Mouse (Mus musculus): ENCODE data around the gene Maml1.
A peak's percentile ranks its signal among the peaks of the same experiment; 100 is the strongest.

The Maml1 gene

DNA sequence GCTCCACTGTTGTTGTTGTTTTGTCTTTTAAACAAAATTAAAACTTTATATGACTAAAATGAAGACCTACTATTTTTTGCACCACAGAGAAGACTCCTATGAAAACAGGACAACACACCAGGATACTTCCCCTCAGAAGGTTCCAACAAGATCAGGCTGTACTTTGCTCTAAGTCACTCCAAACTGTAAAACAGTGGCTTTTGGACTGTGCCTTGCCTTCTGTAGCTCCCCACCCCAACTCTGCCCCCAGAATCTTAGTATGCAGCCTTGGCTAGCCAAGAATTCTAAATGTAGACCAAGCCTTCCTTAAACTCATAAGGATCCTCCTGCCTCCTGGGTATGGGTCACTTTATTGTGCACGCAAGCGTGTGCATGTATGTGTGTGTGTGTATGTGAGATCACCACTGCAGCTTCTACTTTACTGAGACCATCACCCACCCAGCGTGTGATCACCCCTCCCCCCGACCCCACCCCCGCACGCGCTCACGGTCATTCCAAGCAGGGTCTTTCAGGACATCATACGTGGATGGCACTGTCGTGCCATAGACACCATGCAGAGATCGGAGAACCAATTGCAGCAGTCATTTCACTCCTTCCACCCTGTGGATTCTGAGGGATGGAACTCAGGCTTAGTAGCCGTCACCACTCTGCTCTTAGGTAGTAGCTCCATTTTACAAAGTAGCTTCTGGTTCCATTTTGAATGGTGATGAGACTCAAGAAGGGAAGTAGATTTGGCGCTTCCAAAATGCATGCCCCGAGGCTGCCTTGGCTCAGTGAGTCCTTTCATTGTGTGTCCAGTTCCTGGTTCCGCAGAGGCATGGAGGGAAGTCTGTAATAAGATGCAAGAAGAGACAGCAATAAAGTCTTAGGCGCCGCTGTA is 68.1 kb downstream of the Maml1 start:
- DNase-seq (ENCODE audit: low read depth, low spot score) = no peak

DNA sequence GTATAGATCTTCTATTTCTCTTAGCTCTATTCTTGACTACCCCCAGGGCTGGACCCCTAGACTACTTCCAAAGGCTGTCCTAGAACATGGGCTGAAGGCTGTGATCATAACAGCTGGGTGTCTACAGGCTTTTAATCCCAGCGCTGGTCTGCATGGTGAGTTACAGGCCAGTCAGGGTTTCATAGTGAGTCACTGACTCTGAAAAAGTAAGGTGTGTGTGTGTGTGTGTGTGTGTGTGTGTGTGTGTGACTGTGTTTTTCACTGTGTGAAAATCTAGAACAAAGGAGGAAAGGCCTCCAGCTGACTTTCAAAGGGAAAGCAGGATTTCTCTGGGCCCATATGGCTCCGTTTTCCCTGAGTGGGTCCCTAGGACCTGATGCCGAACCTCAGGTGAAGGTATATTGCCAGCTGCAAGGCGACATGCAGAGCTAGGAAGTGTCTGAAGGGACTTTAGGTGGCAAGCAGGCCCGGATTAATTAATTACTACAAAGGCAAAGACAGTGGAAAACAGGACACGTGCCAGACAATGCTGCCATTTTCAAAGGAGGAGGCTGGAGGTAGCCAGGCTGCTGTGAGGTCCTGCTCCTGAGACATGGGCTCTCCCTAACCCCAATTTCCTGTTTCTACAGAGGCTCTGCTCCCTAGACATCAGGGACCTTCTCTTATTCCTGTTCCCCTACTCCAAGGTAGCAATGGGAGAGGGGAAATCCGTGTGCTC is 69.4 kb downstream of the Maml1 start:
- DNase-seq (ENCODE audit: low read depth, low spot score) = peak; percentile 32

DNA sequence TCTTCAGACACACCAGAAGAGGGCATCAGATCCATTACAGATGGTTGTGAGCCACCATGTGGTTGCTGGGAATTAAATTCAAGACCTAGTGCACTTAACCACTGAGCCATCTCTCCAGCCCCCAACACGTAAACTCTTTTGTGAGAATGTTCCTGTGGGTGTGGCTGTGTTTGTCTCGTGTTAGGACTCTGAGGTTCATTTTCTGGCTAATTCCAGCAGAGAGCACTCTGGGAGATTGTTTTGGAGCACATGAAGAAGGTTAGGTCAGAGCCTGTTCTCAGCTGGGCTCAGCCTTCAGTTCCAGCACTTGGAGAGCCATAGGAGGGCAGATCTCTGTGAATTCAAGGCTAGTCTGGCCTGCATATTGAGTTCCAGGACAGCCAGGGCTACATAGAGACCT is 72.3 kb downstream of the Maml1 start:
- DNase-seq (ENCODE audit: low read depth, low spot score) = no peak

DNA sequence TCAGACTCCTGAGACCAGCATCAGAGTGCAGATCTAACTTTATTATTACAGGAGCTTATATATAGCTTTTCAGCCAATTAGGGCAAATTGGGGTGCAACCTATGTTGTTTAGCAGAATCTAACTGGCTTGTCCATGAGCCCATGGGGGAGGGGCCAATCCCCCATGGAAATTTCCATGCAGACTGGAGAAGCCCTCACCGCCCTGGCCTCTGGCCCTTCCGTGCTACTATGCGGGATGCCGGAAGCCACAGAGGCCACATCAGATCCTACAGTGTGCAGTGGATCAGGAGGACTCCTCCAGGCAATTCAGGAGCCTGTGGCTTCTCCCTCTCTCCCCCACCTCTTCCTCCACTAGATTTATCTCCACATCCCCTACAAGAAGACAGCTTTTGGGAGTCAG is 74.3 kb downstream of the Maml1 start:
- DNase-seq (ENCODE audit: low read depth, low spot score) = no peak

DNA sequence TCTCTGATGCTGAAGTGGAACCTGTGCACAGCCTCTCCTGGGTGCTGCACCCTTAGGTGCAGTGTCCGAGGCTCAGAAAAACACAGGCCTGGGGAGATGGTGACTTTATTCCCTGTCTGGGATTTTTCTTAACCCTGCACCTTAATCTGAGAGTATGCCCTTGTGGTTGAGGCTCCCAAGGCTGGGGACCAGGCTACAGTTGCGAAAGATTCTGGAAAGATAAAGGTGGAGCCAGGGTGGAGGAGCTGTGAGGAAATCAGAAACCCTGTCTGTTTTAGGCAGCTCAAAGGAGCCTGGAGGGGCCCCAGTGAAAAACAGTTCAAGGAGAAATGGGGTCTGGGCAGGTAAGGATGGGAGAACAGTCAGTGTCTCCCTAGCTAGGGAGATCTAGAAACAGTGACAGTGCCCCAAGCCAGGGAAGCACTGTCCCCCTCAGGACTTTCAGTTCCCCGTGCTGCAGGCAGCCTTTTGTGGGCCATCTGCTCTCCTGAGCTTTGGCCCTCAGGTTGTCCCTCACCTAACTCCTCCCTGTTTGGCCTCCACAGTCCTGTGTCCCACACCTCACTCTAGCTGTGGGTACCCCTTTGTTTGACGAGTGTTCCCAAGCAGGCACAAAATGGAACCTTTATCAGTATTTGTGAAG is 75.3 kb downstream of the Maml1 start:
- DNase-seq (ENCODE audit: low read depth, low spot score) = no peak

DNA sequence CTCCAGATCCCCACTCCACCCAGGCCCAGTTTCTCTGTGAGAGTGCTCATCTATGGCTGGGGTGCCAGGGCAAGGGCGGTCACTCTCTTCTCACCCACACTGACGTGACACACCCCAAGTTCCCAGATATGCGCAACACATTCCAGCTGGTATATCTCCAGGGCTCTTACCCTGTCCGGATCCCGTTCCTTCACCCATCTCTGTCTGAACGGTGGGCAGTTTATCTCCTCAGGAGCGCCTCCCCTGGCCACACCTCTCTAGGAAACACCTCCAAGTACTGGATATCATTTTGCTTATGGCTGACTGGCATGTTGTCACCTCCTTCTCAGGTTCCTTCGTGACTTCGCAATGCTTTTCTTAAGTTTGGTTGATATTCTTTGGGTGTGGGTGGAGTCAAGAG is 76.5 kb downstream of the Maml1 start:
- DNase-seq (ENCODE audit: low read depth, low spot score) = no peak

DNA sequence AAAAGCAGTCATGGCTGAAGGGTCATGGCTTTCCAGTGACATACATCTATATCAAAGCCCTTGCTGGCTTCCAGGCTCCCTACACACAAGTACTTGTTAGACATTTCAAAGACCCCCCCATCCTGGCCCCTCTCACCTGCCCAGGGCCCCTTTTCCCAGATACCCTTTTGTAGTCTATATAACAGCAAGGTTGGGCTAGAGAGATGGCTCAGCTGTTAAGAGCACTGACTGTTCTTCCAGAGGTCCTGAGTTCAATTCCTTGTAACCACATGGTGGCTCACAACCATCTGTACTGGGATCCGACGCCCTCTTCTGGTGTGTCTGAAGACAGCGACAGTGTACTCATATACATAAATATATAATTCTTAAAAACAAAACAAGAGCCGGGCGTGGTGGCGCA is 77.5 kb downstream of the Maml1 start:
- no peak for DNase-seq (ENCODE audit: low read depth, low spot score)

DNA sequence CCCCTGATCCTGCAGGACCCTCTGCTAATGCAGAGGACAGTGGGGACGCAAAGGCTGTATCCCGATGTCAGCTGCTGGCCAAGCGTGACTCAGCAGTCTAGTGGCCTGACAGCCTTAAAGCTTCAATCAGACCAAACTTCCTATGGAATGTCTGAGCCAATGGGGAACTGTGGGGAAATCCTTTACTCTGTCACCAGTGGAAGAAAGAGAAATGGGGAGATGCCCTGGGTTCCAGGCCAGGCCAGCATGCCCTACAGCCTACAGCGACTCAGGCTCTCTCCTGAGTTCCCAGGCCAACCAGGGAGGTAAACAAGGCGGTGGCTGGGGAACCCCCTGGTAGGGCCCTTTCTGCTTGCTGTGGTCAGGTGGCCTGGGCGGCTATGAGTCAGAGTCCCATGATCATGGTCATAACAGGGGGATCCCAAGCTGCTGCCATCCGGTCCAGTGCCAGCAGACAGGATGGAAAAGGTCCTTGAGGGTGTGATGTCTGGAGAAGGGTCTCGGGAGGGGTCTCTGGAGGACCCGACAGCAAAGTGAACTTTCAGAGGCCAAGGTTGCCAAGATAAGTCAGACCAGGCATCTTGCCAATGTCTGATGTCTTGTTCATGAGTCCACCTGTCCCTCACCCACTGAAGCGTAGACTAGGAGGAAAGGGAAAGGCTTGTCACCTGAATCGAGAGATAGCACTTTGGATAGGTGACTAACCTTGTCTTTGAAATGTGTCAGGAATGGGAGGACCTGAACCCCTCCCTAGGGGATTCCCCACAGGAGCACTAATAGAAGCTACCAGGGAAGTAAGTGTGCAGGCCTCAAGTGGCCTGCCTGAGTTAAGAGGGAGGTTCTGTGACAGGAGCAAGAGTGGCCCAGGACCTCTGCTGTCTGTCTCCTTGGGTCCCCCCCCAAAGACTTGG is 79.0 kb downstream of the Maml1 start:
- DNase-seq (ENCODE audit: low read depth, low spot score) = peak; percentile 96

DNA sequence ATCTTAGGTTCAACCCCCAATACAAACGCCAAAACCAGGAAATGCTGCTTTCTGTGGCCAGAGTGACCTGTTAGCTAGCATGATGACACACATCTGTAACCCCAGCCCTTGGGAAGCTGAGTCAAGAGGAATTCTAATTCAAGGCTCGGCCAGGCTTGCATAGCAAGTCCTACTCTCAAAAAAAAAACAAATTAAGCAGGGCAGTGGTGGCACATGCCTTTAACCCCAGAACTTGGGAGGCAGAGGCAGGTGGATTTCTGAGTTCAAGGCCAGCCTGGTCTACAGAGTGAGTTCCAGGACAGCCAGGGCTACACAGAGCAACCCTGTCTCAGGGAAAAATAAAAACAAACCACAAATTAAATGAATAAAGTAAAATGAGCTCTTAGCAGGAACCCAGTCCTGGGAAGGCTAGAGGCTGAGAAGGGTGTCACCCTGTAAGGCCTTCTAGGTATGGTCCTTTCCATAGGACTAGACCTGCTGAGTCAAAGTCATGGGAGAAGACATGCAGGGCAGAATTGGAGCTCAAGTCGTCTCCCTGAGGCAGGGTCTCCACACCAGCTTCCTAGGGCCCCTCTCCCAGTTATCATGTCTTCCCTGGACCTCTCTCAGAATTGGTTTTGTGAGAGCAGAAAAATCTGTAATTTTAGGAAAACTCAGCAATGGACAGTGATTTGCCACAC is 79.9 kb downstream of the Maml1 start:
- peak; percentile 95 for DNase-seq (ENCODE audit: low read depth, low spot score)

DNA sequence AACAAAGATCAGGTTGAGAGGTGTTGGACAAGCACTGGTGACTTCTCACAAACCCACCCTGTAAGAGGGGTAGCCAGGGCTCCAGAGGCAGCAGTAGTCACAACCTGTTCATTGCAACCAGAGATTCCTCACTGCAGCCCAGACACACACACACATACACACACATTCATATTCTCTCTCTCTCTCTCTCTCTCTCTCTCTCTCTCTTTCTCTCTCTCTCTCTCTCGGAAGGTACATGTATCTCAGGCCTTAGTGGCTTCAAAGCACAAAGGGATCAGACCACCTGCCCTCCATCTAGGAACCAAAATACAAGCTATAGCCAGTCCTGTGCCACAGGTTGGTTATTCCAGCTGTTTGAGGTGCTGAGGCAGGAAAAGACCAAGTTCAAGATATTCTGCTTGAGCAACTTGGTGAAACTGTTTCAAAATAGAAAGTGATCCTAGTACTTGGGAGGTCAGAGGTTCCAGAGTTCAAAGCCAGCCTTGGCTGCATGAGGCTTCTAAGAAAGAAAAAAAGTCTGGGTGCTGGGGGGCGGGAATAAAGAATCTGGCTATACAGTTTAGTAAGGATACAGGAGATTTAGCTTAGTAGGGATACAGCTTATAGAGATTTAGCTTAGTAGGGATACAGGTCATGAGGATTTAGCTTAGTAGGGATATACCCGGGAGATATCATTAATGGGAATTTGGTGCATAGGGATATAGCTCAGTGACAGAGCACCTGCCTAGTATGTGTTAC is 80.6 kb downstream of the Maml1 start:
- no peak for DNase-seq (ENCODE audit: low read depth, low spot score)

DNA sequence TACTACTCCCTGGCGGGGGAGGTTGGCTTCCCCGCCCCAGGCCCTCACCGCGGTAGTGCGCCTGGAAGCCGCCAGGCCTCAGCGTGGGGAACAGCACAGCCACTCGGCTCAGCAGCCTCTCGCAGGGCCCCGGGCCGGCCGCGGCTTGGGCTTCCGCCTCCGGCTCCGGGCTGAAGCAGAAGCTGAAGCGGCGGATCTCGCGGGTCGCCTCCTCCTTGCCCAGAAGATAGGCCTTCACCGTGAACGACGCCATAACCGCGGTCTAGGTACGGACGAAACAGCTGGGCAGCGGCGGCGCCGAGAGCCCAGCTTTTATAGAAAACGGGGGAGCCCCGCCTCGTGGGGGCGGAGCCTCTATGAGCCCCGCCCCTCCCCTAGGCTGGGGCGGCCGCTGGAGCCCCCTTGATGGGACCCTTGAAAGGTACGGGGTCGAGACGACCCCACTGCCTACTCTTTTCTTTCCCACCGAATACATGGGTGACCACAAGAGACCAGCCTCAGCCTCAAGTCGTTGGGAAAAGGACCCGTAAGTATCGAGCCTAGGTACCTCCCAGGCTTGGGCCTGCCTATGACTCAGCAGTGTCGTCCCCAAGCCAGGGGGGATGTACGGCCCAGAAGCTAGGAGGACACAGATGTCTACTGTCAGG is 81.5 kb downstream of the Maml1 start, which contains the start of the genes Sqstm1 and Mgat4b:
TSS of gene Sqstm1 (minus strand) at position 323 of the 647 bp plus-strand sequence.
TSS of gene Mgat4b (plus strand) at position 386 of the 647 bp plus-strand sequence.
- peak; percentile 75 for DNase-seq (ENCODE audit: low read depth, low spot score)

DNA sequence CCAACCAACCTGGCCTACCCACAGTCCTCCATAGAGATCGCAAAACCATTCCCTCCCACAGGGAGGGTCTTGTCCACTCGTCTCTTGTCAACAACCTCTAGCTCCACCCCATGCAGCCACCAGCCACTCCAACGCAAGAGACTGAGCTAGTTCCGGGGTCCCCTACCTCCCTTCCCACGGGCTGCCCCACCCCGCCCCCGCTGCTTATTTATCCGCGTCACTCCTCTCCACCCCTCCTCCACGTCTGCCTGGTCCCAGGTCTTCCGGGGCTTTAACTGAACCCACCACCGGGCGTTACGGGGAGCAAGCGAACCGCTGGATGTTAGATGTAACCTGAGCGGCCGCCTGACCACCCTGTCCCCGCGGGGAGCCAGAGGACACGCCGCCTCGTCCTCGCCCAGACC is 82.0 kb downstream of the Maml1 start:
- DNase-seq (ENCODE audit: low read depth, low spot score) = peak; percentile 96

DNA sequence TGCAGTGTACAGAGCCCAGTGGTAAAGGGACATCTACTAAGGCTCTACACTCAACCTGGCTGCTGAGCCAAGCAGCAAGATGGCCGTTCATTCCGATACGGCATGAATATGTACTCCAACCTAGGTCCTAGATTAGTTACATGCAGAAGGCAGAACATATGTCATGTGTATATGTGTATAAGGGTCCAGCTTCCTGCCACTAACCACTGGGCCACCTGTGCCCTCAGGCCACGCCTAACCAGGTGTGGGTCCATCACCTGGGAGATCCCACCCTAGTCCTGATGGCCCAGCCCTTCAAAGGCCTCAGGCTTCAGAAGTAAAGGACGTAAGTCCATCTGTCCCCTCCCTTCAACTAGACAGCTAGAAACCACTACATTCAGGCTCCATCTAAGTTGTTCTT is 84.1 kb downstream of the Maml1 start:
- DNase-seq (ENCODE audit: low read depth, low spot score) = no peak

DNA sequence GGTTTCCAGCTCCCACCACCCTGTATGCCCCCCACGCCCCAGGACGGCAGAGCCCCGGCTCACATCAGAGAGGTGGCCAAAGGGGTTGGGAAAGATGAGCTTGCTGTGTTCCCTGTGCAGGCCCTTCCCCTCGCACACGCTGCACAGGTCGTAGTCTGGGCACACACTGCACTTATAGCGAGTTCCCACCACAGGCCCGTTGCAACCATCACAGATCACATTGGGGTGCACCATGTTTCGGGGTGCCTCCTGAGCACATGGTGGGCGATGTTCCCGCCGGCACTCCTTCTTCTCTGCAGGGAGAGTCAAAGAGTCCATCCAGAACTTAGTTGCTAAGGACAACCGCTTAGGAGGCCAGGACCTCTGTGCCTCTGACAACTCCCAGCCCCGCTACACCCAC is 84.8 kb downstream of the Maml1 start:
- no peak for DNase-seq (ENCODE audit: low read depth, low spot score)

DNA sequence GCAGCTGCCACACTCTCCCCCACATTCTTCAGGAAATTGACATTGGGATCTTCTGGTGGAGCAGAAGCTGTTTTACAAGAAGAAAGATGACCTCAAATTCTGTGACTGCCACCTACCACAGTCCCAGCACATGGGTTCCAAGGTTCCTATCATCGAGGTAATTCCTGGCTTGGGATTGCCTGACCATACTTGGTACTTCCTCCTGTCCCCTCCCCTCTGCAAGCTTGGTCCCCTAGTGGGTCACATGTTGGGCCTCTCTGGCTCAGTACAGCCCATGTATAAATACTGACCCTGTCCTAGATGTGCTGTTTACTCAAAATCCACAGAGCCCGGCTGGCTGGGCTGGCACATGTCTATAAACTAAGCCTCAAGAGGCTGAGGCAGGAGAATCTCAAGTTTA is 86.1 kb downstream of the Maml1 start:
- DNase-seq (ENCODE audit: low read depth, low spot score) = no peak
